Mouse (Mus musculus) MEL (cell line): ENCODE measurements around the gene Tnfaip2.

Experiments used
- CTCF ChIP-seq, 3 experiments: IDR thresholded peaks in 2 of 3; conservative IDR thresholded peaks in 1 of 3; 2 replicates each; pipeline ENCODE4 v1.5.1; 2011 to 2012; ENCODE audit warnings: low read length in 3 of 3, low read depth in 2 of 3, mild to moderate bottlenecking in 2 of 3, improper control_type of control experiment in 1 of 3, inconsistent platforms in 1 of 3, mixed read lengths in 1 of 3, moderate library complexity in 1 of 3; ENCODE audit not compliant: control insufficient read depth in 1 of 3, insufficient read depth in 1 of 3, poor library complexity in 1 of 3, severe bottlenecking in 1 of 3
- E2F4 ChIP-seq: IDR thresholded peaks from 2 replicates; pipeline ENCODE4 v1.6.1; 2011; ENCODE audit warnings: low read depth, low read length, improper control_type of control experiment, borderline replicate concordance
- GATA1 ChIP-seq: IDR thresholded peaks from 2 replicates; pipeline ENCODE4 v1.6.1; 2011; ENCODE audit warnings: low read depth, low read length, improper control_type of control experiment
- KAT2A ChIP-seq: conservative IDR thresholded peaks from 2 replicates; pipeline ENCODE4 v1.6.1; 2012; ENCODE audit warnings: low read depth, low read length, improper control_type of control experiment, inconsistent platforms
- MAX ChIP-seq: IDR thresholded peaks from 2 replicates; pipeline ENCODE4 v1.6.1; 2011; ENCODE audit warnings: low read length, improper control_type of control experiment
- MEF2A ChIP-seq: IDR thresholded peaks from 2 replicates; pipeline ENCODE4 v1.6.1; 2014; ENCODE audit warnings: low read depth, mild to moderate bottlenecking, inconsistent platforms, low read length, improper control_type of control experiment; ENCODE audit not compliant: poor library complexity, insufficient replicate concordance, severe bottlenecking; ENCODE audit errors: extremely low read depth
- MXI1 ChIP-seq: IDR thresholded peaks from 2 replicates; pipeline ENCODE4 v1.6.1; 2011; ENCODE audit warnings: mild to moderate bottlenecking, low read depth, low read length, improper control_type of control experiment
- NELFE ChIP-seq: IDR thresholded peaks from 2 replicates; pipeline ENCODE4 v1.6.1; 2011; ENCODE audit warnings: low read depth, low read length, improper control_type of control experiment
- POLR2A ChIP-seq, 2 experiments: IDR thresholded peaks; 2 replicates each; pipeline ENCODE4 v1.6.1; 2011 to 2012; ENCODE audit warnings: low read length in 2 of 2, mild to moderate bottlenecking in 2 of 2, control low read depth in 1 of 2, improper control_type of control experiment in 1 of 2, low read depth in 1 of 2, moderate library complexity in 1 of 2; ENCODE audit not compliant: control insufficient read depth in 1 of 2, insufficient read depth in 1 of 2, poor library complexity in 1 of 2
- RAD21 ChIP-seq: IDR thresholded peaks from 2 replicates; pipeline ENCODE4 v1.6.1; 2011; ENCODE audit warnings: mild to moderate bottlenecking, low read depth, low read length, improper control_type of control experiment
- TBP ChIP-seq: IDR thresholded peaks from 2 replicates; pipeline ENCODE4 v1.8.0; 2011; ENCODE audit warnings: low read depth, low read length, improper control_type of control experiment
- ZC3H11A ChIP-seq: IDR thresholded peaks from 2 replicates; pipeline ENCODE4 v1.6.1; 2012; ENCODE audit warnings: low read depth, mild to moderate bottlenecking, inconsistent platforms, low read length, improper control_type of control experiment

DNA sequence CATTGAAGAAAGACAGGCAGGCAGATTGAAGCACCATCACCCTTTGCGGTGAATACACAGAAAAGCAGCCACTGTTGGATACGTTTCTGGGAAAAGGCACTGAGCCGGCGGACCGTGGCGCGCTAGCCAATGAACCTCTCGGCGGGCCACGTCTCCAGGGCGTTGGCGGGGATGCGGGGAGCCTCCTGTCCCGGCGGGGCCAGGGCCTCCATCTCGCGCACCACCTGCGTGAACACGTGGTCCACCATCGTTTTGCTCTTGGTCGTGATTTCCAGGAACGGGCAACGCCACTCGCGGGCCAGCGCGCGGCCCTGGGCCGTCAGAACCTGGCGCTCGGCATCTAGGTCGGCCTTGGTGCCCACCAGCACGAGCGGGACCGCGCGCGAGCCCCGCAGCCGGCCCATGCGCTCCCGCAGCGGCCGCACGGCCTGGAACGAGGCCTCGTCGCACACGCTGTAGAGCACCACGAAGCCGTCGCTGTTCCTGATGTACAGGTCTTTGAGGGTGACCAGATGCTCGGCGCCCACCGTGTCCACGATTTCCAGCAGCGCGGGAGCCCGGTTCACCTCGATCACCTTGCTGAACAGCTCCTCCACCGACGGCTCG, 42.9 kb downstream of the Tnfaip2 start:
- TF ChIP-seq GATA1 (no peak), MXI1 (no peak), CTCF (IDR thresholded peaks at IDR 0.05 in 2 of 3, conservative IDR thresholded peaks at IDR 0.05 in 1 of 3; ENCODE audit: control insufficient read depth in 1 of 3, insufficient read depth in 1 of 3, low read depth in 2 of 3, low read length in 3 of 3, poor library complexity in 1 of 3, severe bottlenecking in 1 of 3) (no peak), MAX (no peak), KAT2A (no peak), MEF2A (no peak), ZC3H11A (no peak), RAD21 (no peak), POLR2A (IDR thresholded peaks at IDR 0.05; ENCODE audit: control insufficient read depth in 1 of 2, insufficient read depth in 1 of 2, low read depth in 1 of 2, low read length in 2 of 2, poor library complexity in 1 of 2) (no peak), NELFE (no peak), TBP (no peak), E2F4 (no peak)
